Mouse (Mus musculus) thymus, adult 2 months (tissue): ENCODE data around the gene Spem2.

Experiments
- CTCF ChIP-seq: fragments of 200-500 bp; IDR thresholded peaks from 2 replicates; pipeline ENCODE4 v1.5.1; 2012; ENCODE audit warnings: mild to moderate bottlenecking, control low read depth, low read length, moderate library complexity, borderline replicate concordance; ENCODE audit not compliant: control insufficient read depth, poor library complexity, insufficient read depth; ENCODE audit errors: extremely low read depth
- POLR2A ChIP-seq: fragments of 200-500 bp; IDR thresholded peaks from 2 replicates; pipeline ENCODE4 v1.6.1; 2012; ENCODE audit warnings: mild to moderate bottlenecking, low read length, control low read depth, moderate library complexity; ENCODE audit not compliant: control insufficient read depth, poor library complexity, insufficient read depth; ENCODE audit errors: extremely low read depth

DNA sequence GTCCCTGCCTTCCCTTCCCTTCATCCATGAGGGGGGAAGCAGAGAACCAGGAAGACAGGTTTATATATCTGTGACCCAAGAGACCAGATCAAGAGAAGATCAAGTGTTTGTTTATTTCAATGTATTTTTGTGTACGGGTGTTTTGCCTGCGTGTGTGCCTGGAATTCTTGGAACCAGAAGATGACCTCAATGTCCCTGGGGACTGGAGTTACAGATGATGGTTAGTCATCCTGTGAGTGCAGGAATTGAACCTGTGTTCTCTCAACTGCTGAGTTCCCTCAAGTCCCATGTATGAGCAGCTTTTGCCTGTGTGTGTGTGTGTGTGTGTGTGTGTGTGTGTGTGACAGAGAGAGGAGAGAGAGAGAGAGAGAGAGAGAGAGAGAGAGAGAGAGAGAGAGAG is 10.6 kb downstream of the Spem2 start:
- TF ChIP-seq POLR2A: no peak
- TF ChIP-seq CTCF: no peak
